Mouse (Mus musculus): ENCODE measurements around the gene Crmp1. TPM values are rescaled to one million over a fixed set of nuclear protein-coding genes. Genes with fewer than 3 reads are reported as not detected.

Gene Crmp1
- total and polyA plus RNA-seq, 3 experiments: 3.3 to 19.6 (median 10.5) TPM

DNA sequence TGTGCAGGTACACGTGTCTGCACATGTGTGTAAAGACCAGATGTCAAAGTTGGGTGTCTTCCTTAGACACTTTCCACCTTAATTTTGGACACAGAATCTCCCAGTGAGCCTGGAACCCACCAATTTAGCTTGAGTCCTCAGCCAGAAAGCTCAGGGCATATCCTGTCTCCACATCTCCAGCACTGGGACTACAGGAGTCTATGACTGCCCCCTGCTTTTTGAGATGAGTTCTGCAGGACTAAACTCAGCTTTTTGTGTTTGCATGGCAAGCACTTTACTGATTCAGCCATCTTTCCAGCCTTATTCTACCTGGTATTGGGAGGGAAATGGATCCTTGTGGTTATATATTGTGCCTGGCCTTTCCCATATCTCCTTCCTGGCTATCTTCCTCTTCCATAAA lies 36.3 kb upstream of the Crmp1 start:
- peak in 1 of 2 experiments; percentile 51; a peak in 2 of 4 replicates for TF ChIP-seq CTCF (conservative IDR thresholded peaks at IDR 0.05 in 1 of 2, IDR thresholded peaks at IDR 0.05 in 1 of 2; ENCODE audit: low read depth in 2 of 2, low read length in 2 of 2)
- TF ChIP-seq RAD21 (IDR thresholded peaks at IDR 0.05; ENCODE audit: low read depth, low read length): peak; percentile 28
- TF ChIP-seq HCFC1 (IDR thresholded peaks at IDR 0.05; ENCODE audit: low read depth, low read length): no peak
- no peak for TF ChIP-seq MYC (IDR thresholded peaks at IDR 0.05; ENCODE audit: low read depth, low read length)
- no peak for TF ChIP-seq ETS1 (conservative IDR thresholded peaks at IDR 0.05; ENCODE audit: low read depth, low read length)
- TF ChIP-seq BHLHE40 (IDR thresholded peaks at IDR 0.05; ENCODE audit: low read depth, low read length): no peak
- no peak for TF ChIP-seq ZC3H11A (IDR thresholded peaks at IDR 0.05; ENCODE audit: low read depth, low read length)
- no peak for TF ChIP-seq E2F4 (IDR thresholded peaks at IDR 0.05; ENCODE audit: insufficient replicate concordance, low read depth, low read length)
- no peak overlapping the region for H3K27ac ChIP-seq (ENCODE audit: insufficient read depth, low read depth)
- in situ Hi-C loops (cut with MboI; ENCODE audit: low pct_ligation_motif_present, low pct_unique_long_range_greater_than_20kb, low sequenced_read_pairs): no loop called here
- H3K9ac ChIP-seq (ENCODE audit: insufficient read depth, low read depth): no peak overlapping the region
- H3K36me3 ChIP-seq (replicated peaks in 1 of 2; ENCODE audit: control insufficient read depth in 1 of 2, insufficient read depth in 1 of 2, low read length in 1 of 2): no peaks in the 10 kb centered on the region
- dilution Hi-C loops (cut with MboI; ENCODE audit: extremely low pct_ligation_motif_present, extremely low pct_unique_long_range_greater_than_20kb, low sequenced_read_pairs): no loop called here
- no peaks in the 10 kb centered on the region for H3K79me2 ChIP-seq (replicated peaks; ENCODE audit: control insufficient read depth, extremely low read depth, insufficient read depth, poor library complexity, severe bottlenecking)
- H3K4me3 ChIP-seq (replicated peaks in 1 of 3; ENCODE audit: low read depth in 2 of 3, low read length in 2 of 3, poor library complexity in 1 of 3): no peak overlapping the region
- H3K27me3 ChIP-seq (replicated peaks): peaks cover 74% of the 10 kb centered on the region
- H3K4me1 ChIP-seq (ENCODE audit: control insufficient read depth in 1 of 2, insufficient read depth in 2 of 2): no peaks in the 10 kb centered on the region
- H3K4me2 ChIP-seq (ENCODE audit: insufficient read depth, low read depth, poor library complexity, severe bottlenecking): no peak overlapping the region
- peaks cover 7% of the 10 kb centered on the region for H3K9me3 ChIP-seq (replicated peaks; ENCODE audit: low read length)
- peak; percentile 3 for DNase-seq (ENCODE audit: extremely low read depth)

DNA sequence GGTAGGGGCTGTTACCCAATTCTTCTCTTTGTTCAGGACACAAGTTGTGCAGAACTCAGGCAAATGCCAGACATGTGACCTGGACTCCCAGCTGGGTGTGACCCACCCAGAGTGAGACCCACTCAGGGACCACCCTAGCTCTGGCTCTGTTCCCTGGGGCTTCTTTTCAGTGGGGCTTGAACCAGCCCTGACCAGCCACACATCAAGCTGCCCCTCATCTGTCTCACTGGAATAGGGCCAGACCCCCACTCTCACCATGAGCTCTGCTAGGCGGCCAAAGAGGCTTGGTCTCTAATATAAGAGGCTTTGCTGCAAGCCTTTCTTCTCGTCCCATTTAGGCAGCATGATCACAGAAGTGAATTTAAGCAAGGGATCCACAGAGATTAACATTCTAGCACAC lies 35.4 kb upstream of the Crmp1 start:
- Histone ChIP-seq H3K79me2 (replicated peaks; ENCODE audit: control insufficient read depth, extremely low read depth, insufficient read depth, poor library complexity, severe bottlenecking) (no peaks in the 10 kb centered on the region), H3K27me3 (replicated peaks) (peaks cover 78% of the 10 kb centered on the region), H3K4me3 (replicated peaks in 1 of 3; ENCODE audit: low read depth in 2 of 3, low read length in 2 of 3, poor library complexity in 1 of 3) (no peak overlapping the region), H3K9ac (ENCODE audit: insufficient read depth, low read depth) (no peak overlapping the region), H3K27ac (ENCODE audit: insufficient read depth, low read depth) (no peak overlapping the region), H3K4me1 (ENCODE audit: control insufficient read depth in 1 of 2, insufficient read depth in 2 of 2) (no peaks in the 10 kb centered on the region), H3K9me3 (replicated peaks; ENCODE audit: low read length) (peaks cover 7% of the 10 kb centered on the region), H3K4me2 (ENCODE audit: insufficient read depth, low read depth, poor library complexity, severe bottlenecking) (no peak overlapping the region), H3K36me3 (replicated peaks in 1 of 2; ENCODE audit: control insufficient read depth in 1 of 2, insufficient read depth in 1 of 2, low read length in 1 of 2) (no peaks in the 10 kb centered on the region)
- dilution Hi-C loops (cut with MboI; ENCODE audit: extremely low pct_ligation_motif_present, extremely low pct_unique_long_range_greater_than_20kb, low sequenced_read_pairs): no loop called here
- in situ Hi-C loops (cut with MboI; ENCODE audit: low pct_ligation_motif_present, low pct_unique_long_range_greater_than_20kb, low sequenced_read_pairs): no loop called here
- TF ChIP-seq CTCF (conservative IDR thresholded peaks at IDR 0.05 in 1 of 2, IDR thresholded peaks at IDR 0.05 in 1 of 2; ENCODE audit: low read depth in 2 of 2, low read length in 2 of 2): no peak
- no peak for TF ChIP-seq GABPA (IDR thresholded peaks at IDR 0.05; ENCODE audit: insufficient replicate concordance, low read depth, low read length)
- TF ChIP-seq TBP (conservative IDR thresholded peaks at IDR 0.05; ENCODE audit: low read depth, low read length): no peak
- TF ChIP-seq KAT2A (IDR thresholded peaks at IDR 0.05; ENCODE audit: insufficient replicate concordance, low read length): no peak
- TF ChIP-seq ZKSCAN1 (IDR thresholded peaks at IDR 0.05; ENCODE audit: borderline replicate concordance, low read depth, low read length): no peak
- no peak for TF ChIP-seq MAFK (IDR thresholded peaks at IDR 0.05; ENCODE audit: insufficient replicate concordance, low read length)
- TF ChIP-seq BHLHE40 (IDR thresholded peaks at IDR 0.05; ENCODE audit: low read depth, low read length): no peak
- no peak for TF ChIP-seq ZMIZ1 (IDR thresholded peaks at IDR 0.05; ENCODE audit: low read depth, low read length)
- DNase-seq (ENCODE audit: extremely low read depth): no peak

Data from CH12.LX (cell line).